Mouse (Mus musculus): Measurements from ENCODE around the gene Elmo1.

Gene Elmo1

DNA sequence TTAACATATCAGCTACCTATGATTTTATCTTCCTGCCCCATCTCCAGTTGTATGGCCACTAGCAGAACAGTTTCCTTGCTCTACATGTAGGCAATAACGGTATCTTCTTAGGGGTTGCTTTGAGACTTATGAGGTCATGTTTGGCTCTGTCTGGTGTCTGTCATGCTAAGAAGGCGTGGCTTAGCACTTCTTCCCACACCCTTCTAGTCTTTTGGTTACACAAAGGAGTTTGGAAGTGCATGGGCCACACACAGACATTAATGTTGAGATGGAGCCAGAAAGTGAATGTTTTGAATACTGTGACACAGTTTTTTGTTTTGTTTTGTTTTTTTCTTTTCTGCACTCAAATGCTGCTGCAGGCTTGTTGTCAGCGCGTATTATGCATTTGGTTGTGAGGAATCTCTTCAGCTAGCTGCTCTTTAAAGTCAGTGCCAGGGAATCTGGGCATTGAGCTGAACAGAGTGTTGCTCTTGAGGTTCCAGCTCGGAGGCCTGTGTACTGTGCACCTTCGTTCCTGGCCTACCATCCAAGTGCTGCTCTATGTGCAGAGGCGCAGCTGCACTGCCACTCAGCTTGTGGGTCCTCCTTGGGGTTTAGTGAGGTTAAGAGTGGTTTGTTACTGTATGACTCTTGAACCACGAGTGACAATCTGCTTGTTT lies 31.1 kb downstream of the Elmo1 start:
- in situ Hi-C loops (cut with MseI, MboI) = no loop called here

DNA sequence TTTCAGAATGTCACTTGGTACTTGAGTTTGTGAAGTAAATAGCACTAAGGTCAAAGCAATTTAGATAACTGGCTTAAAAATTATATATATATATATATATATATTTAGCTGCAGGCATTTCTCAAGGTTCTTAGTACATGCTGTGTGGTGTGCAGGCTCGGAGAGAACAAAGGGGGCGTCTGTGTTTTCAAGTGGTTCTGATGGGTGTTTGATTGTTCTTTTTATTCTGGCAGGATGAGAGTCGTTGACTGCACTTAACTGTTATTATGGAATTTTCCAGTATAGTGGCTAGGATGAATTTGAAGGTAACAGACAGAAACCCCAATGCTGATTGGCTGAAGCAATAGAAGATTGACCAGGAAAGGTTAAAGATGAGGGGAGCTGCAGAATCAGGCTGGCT lies 33.6 kb downstream of the Elmo1 start:
- in situ Hi-C loops (cut with MseI, MboI) = no loop called here

DNA sequence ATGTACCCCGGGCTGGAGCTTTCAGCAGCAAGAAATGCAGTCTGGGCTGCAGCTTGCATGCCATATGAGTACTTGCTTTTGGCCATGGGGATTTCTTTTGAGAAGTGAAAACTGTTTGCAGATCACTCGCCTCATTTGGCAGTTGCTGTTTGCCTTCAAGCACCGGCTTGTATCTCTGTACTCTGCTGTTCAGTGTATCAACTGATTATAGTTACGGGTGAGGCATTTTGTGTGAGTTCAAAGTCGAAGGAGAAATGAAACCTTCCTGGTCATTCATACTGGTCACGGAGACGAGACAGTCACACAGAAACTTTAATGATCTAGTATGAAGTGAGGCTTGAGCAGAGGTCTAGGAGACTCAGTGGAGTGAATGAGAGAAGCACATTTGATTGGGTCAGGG lies 34.6 kb downstream of the Elmo1 start:
- in situ Hi-C loops (cut with MseI, MboI) = no loop called here

DNA sequence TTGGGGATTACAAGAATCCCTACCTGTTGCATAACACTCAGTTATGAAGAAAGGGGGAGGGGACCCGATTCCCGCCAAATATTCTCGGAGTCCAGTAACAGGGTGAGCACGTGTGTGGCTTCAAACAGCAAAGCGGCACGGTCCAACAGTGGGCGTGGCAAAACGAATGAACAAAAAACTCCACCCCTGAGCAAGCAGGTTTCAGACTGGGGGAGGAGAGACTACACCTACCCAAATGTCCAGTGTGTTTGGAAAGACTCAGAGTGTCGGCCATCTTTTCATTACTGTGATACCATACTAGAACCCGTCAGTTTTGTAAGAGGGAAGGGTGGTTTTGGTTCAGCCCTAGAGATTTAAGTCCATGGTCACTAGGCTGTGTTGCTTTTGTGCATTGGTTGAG lies 35.4 kb downstream of the Elmo1 start:
- in situ Hi-C loops (cut with MseI, MboI) = no loop called here

DNA sequence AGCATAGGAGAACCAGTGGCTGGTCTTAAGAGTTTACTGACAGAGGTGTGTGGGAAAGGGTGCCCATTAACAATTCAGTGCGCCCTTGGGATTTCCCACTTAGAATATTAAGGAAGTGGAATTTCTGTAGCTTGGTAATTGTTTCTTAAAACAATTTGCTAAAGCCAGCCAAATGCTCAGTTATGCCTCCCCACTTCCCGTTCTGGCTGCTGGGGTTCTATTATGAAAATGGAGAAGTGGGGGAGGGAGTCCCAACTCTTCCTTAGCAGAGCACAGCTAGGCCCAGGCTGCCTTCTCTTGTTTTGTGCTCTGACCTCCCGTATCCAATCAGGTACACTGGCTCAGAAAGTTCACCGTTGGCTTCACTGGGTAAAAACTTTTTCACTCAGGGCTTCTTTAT lies 37.2 kb downstream of the Elmo1 start:
- in situ Hi-C loops (cut with MseI, MboI) = no loop called here

DNA sequence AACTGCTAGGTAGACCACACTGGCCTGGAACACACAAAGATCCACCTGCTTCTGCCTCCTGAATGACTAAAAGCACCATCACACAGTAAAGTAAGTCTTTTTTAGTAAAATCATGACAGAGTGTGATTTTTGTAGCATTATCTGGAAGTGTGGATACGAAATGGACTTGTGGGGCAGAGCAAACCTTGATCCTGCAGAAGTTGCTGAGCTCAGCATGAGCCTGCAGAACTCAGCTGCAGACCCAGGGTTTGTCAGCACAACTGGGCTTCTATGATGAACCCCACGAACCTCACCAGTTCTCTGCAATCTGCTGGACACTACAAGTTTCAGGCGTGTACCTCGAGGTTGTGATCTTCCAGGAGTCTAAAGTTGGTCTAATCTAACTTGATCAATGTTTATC lies 37.7 kb downstream of the Elmo1 start:
- in situ Hi-C loops (cut with MseI, MboI) = no loop called here

DNA sequence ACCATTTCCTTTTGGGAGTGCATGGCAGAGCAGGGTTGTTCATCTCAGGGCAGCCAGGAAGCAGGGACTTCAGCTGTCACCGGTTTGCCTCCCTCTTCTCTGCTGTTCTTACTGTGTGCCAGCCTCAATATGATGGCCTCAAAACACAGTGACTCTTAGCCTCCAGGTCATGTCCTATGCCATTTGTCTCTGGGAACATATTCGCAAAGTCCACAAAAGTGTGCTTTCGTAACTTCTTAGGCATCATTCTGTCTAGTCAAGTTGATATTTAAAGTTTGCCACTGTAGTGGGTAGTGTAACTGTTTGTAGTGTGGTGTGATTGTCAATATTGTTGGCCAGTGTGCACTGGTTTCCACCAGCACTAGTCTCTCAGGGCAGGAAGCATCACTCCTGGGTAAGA lies 40.3 kb downstream of the Elmo1 start:
- in situ Hi-C loops (cut with MseI, MboI) = no loop called here

DNA sequence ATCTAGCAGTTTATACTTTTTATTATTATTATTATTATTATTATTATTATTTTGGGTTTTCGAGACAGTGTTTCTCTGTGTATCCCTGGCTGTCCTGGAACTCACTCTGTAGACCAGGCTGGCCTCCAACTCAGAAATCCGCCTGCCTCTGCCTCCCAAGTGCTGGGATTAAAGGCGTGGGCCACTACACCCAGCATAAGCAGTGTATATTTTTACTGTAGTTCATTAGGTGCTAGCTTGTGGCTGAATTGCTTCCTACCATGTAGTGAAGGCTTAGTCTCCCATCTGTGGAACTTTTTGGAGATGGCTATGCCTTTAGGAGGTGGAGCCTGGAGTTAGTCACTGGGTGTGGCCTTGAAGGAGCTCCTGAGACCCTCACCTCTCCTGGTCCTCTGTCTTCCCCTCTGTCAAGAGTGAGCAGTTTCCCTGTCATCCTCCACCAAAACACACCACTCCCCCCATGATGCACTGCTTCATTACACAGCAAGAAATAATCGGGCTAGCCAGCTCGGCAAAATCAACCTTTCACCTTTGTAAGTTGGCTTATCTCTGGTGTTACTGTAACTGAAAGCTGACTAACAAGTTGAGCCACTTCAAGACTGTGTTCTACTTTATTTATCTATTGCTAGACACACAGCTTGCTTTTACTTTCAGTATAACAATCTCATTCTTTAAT lies 41.1 kb downstream of the Elmo1 start:
- in situ Hi-C loops (cut with MseI, MboI) = no loop called here

DNA sequence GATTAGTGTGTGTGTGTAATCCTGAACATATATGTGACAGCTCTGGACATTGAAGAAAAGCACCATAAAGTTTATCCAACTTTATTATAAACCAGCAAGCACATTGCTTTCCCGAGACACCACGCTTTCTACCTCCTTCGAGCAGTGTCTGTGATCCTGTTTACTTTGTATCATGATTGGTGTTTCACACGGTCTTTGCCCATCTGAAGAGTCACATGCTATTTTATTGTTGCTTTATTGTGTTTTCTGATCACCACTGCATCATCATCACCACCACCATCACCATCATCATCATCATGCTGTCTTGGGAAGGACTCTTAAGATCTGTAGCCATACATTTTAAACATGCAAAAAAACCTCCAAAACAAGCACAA lies 41.6 kb downstream of the Elmo1 start:
- in situ Hi-C loops (cut with MseI, MboI) = no loop called here

DNA sequence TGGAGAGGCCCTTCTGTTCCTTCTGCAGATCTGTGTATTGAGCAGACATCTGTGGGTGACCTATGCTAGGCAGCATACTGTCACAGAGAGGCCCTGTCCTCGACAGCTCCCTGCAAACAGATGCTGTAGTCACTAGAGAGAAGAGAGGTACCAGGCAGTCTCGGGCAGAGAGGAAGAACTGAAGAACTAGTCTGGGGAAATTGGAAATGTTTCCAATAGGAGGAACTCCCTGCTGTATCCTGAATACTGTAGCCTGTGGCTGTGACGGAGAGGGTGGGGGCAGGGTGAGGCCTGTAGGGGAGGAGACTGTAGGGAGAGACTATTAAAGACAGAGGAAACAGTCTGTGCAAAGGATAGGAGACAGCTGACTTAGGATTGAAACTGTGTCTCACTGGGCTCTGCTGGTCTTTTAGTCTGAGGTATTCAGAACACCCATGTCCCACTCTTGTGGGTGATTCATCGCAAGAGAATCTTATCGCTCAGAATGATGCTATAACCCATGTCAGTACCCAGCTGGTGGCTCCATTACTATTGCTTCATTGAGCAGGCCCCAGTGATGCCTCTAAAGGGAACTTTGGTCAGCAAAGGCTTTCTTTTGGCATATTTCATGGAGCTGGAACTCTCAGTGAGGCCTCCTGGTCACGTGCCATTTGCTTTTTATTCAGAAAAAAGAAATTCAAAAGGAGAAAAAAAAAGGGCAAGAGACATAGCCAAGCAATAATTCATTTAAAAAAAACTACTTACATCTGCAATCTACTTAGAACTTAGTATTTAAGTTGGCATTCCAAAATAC lies 43.4 kb downstream of the Elmo1 start:
- in situ Hi-C loops (cut with MseI, MboI) = no loop called here

DNA sequence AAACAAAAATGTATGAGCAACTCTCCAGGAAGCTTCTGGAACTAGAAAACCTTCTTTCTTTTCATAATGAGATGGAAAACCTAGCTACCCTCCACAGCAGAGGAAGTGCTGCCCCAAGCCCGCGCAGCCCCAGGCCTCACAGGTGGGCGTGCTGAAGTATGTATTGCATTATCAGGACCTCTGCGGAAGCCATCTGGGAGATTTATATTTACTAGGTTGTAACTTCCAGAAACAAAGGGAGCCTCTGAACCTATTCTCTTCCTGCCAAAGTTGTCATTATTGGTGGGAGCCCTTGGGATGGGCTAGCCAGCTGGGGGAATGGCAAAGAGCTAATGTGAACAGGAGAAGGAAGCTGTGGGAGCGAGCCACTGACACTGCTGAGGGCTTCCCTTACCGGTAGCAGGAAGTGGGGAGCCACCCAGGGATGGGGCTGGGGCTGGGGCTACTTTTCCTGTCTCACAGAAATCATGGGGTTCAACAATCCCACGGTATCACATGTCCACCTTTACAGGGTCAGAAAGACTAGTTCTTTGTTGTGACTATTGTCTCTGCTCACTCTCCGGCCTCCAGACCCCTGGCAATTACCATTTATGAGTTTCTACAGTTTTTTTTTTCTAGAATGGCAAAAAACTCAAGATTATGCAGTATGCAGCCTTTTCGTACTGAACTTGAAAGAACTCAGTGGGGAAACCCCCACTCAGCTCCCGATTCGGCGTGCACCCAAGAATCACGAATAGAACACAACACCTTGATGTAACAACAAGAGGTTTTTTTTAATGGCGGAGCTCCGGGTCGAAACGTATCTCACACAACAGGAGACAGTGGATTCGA lies 44.2 kb downstream of the Elmo1 start:
- in situ Hi-C loops (cut with MseI, MboI) = no loop called here

DNA sequence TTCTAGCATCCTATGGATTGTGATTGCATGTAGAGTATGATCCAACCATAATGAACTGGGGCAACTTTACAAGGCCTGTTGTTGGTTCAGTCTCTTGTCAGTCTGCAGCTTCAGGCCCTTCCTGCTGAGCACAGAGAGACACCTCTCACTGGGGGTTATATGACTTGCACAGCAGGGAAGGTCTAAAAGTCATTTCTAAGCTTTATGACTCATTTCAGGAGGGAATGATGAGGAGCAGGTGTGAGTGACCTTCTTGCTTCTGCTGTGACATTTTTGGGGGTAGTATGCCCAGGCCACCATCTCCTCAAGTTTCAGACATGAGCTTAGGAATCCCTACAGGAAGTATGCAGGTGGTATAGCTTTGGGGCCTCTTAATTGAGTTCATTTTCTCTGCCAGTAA lies 46.4 kb downstream of the Elmo1 start:
- in situ Hi-C loops (cut with MseI, MboI) = no loop called here

DNA sequence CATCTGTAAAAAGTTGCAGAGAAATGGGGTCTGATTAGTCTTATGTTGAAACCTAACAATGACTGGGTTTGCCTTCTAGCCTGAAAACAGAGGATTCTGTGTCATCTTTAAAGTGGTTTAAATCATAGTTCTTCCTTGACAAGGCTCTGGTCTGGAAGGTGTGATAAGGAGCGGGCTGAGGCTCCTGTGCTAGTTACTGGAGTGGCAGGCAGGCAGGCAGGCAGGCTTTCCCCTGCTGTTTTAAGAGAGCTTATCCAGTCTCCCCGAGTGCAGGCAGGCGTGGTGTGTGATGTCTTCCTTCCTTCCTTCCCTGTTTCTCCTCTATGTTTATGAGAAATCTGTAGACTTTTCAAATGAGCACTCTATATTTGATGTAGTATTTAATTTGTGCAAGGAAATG lies 48.1 kb downstream of the Elmo1 start:
- in situ Hi-C loops (cut with MseI, MboI) = no loop called here

DNA sequence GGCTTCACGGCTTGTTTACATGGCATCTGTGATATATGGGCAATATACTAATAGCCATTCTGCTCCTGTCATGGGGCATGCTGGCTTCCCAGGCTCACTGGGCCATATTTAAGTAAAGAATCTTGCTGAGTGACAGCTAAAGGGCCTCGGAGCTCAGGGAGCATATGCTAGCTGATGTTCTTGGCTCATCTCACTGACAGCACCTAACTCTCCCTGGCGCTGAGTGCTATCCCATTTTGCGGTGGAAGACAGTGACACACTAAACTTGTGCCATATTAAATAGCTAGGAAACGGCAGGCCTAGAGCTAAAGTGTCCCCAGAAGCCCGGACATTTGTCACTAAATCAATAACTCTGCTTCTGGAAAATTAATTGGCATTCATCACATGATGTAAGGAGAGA lies 48.7 kb downstream of the Elmo1 start:
- in situ Hi-C loops (cut with MseI, MboI) = no loop called here

DNA sequence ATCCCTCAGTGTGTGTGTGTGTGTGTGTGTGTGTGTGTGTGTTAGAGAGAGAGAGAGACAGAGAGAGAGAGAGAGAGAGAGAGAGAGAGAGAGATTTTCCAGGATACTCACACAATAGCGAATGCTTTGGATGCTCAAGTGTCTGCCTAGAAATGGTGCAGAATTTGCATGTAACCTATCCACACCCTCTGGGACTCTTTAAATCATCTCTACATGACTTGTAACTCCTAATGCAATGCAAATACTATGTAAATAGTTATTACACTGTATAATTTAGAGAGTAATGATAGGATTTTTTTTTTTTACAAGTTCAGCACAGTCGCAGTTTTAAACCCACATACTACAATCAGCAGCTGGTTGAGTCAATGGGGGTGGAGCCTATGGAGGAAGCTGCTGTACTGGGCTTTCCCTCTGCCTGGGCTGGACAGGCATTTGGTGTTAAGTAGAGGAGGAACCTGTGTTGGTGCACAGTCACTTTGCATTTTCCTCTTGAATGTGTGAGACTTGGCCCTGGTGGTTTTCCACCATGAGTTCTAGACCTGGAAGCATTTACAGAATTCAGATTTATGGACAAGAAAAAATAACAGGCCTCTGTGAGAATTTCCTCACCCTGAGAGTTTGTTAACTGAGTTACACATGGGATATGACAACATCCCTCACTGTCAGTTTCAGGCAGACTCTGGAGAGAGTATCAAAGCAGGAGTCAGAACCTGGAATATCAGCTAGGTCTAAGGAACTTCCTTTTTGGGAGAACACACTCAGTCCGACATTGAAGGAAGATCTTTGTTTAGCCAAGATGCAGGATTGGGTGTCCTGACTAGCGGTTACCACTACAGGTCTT lies 49.6 kb downstream of the Elmo1 start:
- in situ Hi-C loops (cut with MseI, MboI) = no loop called here

DNA sequence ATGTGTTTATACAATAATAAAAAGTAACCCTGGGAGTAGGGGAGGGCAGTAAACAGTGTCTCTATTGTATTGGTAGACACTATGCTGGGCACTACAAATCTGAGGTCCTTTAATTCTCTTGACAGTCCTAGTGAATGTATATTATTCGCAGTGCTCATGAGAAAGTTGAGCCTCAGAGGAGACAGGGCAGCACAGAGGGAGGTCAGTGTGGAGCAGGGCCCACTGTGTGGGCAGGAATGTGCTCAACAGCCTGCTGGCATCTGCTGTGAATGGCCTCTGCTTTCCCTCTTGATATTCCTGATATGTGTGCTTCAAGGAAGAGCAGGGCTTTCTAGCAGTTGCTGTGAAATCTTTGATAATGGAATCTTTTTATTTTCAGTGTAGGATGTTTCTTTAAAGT lies 52.2 kb downstream of the Elmo1 start:
- in situ Hi-C loops (cut with MseI, MboI) = no loop called here

DNA sequence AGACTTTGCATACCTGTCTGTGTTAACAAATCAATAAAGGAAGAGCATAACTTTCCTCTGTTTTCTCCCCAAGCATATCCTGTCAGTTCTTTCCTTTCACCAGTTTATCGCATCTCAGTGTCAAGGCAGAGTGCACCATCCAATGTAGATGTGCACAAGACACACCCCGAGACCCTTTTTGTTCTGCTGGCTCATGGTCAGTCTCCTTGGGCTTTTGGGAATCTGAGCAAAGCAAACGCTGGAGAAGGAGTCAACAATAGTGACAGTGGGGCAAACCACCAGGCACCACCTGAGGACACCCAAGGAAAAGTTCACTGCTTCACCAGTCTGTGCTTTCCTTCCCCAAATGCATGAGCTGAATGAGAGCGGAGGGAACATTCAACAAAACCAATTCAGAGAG lies 56.5 kb downstream of the Elmo1 start:
- in situ Hi-C loops (cut with MseI, MboI) = no loop called here

DNA sequence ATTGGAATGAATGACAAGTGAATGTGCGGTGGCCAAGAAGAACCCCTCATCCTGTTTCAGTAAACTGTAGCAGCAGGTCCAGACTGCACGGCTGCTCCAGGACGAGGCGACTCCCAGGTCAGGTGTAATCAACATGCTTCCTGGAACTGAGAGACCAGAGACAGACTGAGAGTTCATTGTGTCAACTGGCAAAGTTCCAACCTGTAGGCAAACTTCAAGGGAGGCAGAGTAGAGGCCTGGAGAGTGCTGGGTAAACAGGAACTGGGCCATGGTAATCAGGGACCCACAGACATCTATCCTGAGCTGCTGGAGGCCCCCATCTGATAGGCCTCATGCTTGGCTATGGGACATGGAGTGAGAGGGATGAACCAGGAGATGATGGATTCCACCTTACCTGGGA lies 57.3 kb downstream of the Elmo1 start:
- in situ Hi-C loops (cut with MseI, MboI) = no loop called here

DNA sequence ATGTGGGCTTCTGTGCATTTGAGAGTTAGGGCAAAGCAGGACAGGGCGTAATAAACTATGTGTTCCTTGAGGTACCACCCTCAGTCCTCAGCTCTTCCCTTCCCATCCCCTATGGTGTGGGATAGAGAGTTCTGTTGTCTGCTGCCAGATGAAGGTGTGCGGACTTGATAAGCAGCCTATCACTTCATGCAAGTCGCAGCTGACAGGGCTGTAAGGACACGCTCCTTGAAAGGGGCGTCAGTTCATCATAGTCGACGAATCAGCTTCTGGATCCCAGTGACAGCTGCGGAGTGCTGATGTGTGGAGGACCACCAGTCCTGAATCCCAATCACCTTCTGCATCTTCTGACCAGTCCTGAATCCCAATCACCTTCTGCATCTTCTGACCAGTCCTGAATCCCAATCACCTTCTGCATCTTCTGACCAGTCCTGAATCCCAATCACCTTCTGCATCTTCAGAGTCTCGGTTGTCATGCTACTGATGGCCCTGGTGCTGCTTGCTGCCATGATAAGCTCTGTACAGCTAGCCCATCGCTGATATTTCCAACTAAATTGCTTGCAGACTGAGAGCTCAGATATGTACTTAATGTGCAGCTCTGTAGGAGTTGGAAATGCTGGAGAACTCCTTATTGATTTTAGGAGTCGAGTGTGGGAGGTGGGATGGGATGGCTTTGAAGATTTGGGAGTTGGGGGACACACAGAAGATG lies 59.9 kb downstream of the Elmo1 start:
- in situ Hi-C loops (cut with MseI, MboI) = no loop called here

DNA sequence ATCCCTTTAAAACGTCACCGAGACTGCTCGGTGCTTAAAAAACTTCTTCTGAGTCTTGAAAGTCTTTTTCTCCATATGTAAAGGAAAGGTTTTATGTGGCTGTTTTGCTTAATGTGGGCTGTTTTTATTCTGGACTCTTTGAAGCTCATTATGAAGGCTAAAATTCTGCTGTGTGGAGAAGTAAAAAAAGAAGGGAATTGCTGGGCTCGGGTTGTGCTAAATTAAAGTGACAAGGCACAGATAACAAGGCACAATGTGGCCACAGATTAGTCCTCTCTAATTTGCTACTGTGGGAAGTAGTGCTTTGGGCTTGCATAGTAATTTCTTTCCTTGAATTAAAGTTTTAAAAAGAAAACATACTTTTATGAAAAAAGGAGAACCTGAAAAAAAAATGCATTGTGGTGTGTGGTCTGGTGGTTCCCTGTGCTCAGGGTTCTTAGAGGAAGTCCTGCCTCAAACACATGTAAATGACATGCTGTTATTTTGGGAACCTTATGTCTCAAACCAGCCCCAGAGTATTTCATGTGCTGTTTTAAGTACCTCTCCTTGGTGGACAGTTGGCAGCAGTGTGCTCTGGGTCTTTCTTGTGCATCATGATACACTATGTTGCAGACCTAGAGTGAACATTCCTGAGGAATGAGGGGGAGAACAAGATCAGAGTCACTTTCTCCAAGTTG lies 61.0 kb downstream of the Elmo1 start:
- in situ Hi-C loops (cut with MseI, MboI) = no loop called here
